16 mouse cellular contexts compared by ENCODE assay signal in the genomic region with DNA sequence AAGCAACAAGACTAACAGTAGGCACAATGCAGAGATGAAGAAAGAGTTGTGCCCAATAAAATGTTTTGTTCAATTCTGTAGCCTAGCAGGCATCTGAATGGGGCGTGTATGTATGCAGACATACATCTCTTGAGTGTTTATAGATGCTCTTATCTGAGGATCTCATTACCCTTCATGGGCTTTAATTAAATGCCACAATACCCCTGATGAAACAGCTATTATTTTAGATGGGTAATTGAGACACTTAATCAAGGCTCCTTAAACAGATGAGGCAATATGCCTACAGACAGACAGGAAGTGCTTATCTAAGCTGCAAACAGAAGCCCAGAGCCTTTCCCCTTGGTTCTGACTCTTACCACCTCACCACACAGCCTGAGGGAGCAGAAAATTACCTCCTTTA.
"Had no signal": no experiment of that assay in that cellular context is flagged by ENCODE, and none has a peak within 500 bp of the region (broad histone marks: within the 10 kb centered on the region; RNA-seq: fewer than 3 reads in every experiment).

No protein-coding gene starts in this region.

- H3K9ac ChIP-seq: intestine, embryonic 15.5 days; kidney, embryonic 15.5 days; liver, embryonic 15.5 days; midbrain, embryonic 12.5 days; neural tube, embryonic 12.5 days had no signal

- H3K36me3 ChIP-seq: intestine, embryonic 15.5 days; kidney, embryonic 15.5 days; limb, embryonic 10.5 days; liver, embryonic 15.5 days; midbrain, embryonic 12.5 days; neural tube, embryonic 12.5 days had no signal

- H3K4me3 ChIP-seq: intestine, embryonic 15.5 days; kidney, embryonic 15.5 days; left cerebral cortex, adult 2 months; limb, embryonic 10.5 days; liver, embryonic 15.5 days; megakaryocyte, embryonic 14.5 days; midbrain, embryonic 12.5 days; myocyte; neural tube, embryonic 12.5 days had no signal

- H3K4me1 ChIP-seq: intestine, embryonic 15.5 days; limb, embryonic 10.5 days; liver, embryonic 15.5 days; megakaryocyte, embryonic 14.5 days; midbrain, embryonic 12.5 days; neural tube, embryonic 12.5 days had no signal

- H3K9me3 ChIP-seq: intestine, embryonic 15.5 days; kidney, embryonic 15.5 days; limb, embryonic 10.5 days; liver, embryonic 15.5 days; megakaryocyte, embryonic 14.5 days; midbrain, embryonic 12.5 days; neural tube, embryonic 12.5 days had no signal

- ATAC-seq: intestine, embryonic 15.5 days had no signal

- H3K27ac ChIP-seq: intestine, embryonic 15.5 days; kidney, embryonic 15.5 days; left cerebral cortex, adult 2 months; limb, embryonic 10.5 days; liver, embryonic 15.5 days; macrophage; midbrain, embryonic 12.5 days; neural tube, embryonic 12.5 days had no signal

- H3K4me2 ChIP-seq: intestine, embryonic 15.5 days; kidney, embryonic 15.5 days; liver, embryonic 11.5 days; liver, embryonic 15.5 days; midbrain, embryonic 12.5 days; neural tube, embryonic 12.5 days had no signal

- H3K27me3 ChIP-seq: intestine, embryonic 15.5 days; kidney, embryonic 15.5 days; liver, embryonic 15.5 days; megakaryocyte, embryonic 14.5 days; midbrain, embryonic 12.5 days; neural tube, embryonic 12.5 days had no signal

- DNase-seq: kidney, adult 18-20 months; kidney, postnatal 25 days; lung, adult 2 months; right cerebral cortex, adult 18-20 months; right cerebral cortex, postnatal 25 days had no signal
